Mouse (Mus musculus) kidney, adult 2 months (tissue): ENCODE data around the gene Ctsd. TPM values are rescaled to one million over a fixed set of nuclear protein-coding genes. Genes with fewer than 3 reads are reported as not detected.

Experiments
- DNase-seq: peaks from one replicate; pipeline ENCODE4 v3.0.0; 2021
- H3K27ac ChIP-seq: fragments of 200-500 bp; 2 replicates; pipeline ENCODE4 v1.5.1; 2012; ENCODE audit warnings: low read depth, low read length, control low read depth, inconsistent platforms; ENCODE audit not compliant: insufficient read depth
- H3K27me3 ChIP-seq: fragments of 200-500 bp; replicated peaks from 2 replicates; pipeline ENCODE4 v1.6.1; 2012; ENCODE audit warnings: mild to moderate bottlenecking, moderate library complexity, low read length, inconsistent platforms; ENCODE audit not compliant: control insufficient read depth, insufficient read depth
- H3K36me3 ChIP-seq: fragments of 200-500 bp; 2 replicates; pipeline ENCODE4 v1.6.1; 2012; ENCODE audit warnings: mild to moderate bottlenecking, moderate library complexity, low read length, inconsistent platforms; ENCODE audit not compliant: control insufficient read depth, insufficient read depth
- H3K4me1 ChIP-seq: fragments of 200-500 bp; 2 replicates; pipeline ENCODE4 v1.6.1; 2011; ENCODE audit warnings: low read length; ENCODE audit not compliant: control insufficient read depth, insufficient read depth
- H3K4me3 ChIP-seq: fragments of 200-500 bp; 2 replicates; pipeline ENCODE4 v1.5.1; 2011; ENCODE audit warnings: mild to moderate bottlenecking, low read depth, low read length, control low read depth; ENCODE audit not compliant: insufficient read depth
- CTCF ChIP-seq: fragments of 200-500 bp; conservative IDR thresholded peaks from 2 replicates; pipeline ENCODE4 v1.5.1; 2011; ENCODE audit warnings: low read depth, mild to moderate bottlenecking, control low read depth, low read length, moderate library complexity, mixed read lengths; ENCODE audit not compliant: insufficient read depth, insufficient read length
- POLR2A ChIP-seq: fragments of 200-500 bp; IDR thresholded peaks from one replicate; pipeline ENCODE4 v1.6.1; 2011; ENCODE audit warnings: low read depth, low read length, control low read depth
- WGBS: fragments of 180-500 bp; shearing (Covaris S2); methylation state at CpG from one replicate; pipeline ENCODE4 v1.1.7; 2018; 5-methylcytosine and 5-hydroxymethylcytosine counted together
- polyA plus RNA-seq: library from polyadenylated mRNA; depleted of rRNA; stranded (reverse); fragments of >200 nt; gene quantifications from 2 replicates; pipeline ENCODE4 v1.2.3, GENCODE M21; 2012

The Ctsd gene
- polyA plus RNA-seq, 1 experiment = 830 TPM

- Histone ChIP-seq H3K4me3 (no peak overlapping the region), H3K36me3 (no peaks in the 10 kb centered on the region), H3K4me1 (no peaks in the 10 kb centered on the region), H3K27ac (no peak overlapping the region), H3K27me3 (no peaks in the 10 kb centered on the region)
- WGBS = 59% methylated on average over 7 of the region's 7 CpGs
- no peak for DNase-seq
- TF ChIP-seq POLR2A (no peak), CTCF (no peak)
These were observed 12.4 kb upstream of the Ctsd start for GRCm38 (mm10) chr7:142400112-142400749.

GRCm38 (mm10) chr7:142399250-142399649, 11.4 kb upstream of the Ctsd start:
- no peaks in the 10 kb centered on the region for H3K36me3 ChIP-seq
- no peaks in the 10 kb centered on the region for H3K27me3 ChIP-seq
- H3K4me1 ChIP-seq = no peaks in the 10 kb centered on the region
- WGBS = 67% methylated on average over 1 of the region's 1 CpGs
- no peak overlapping the region for H3K27ac ChIP-seq
- H3K4me3 ChIP-seq = no peak overlapping the region
- DNase-seq = no peak
- no peak for TF ChIP-seq CTCF
- TF ChIP-seq POLR2A = no peak

GRCm38 (mm10) chr7:142398052-142398451, 10.2 kb upstream of the Ctsd start:
- H3K36me3 ChIP-seq = no peaks in the 10 kb centered on the region
- DNase-seq = peak; percentile 69
- TF ChIP-seq POLR2A (no peak), CTCF (no peak)
- WGBS = 53% methylated on average over 2 of the region's 2 CpGs
- no peak overlapping the region for H3K4me3 ChIP-seq
- no peaks in the 10 kb centered on the region for H3K27me3 ChIP-seq
- peaks cover 8% of the 10 kb centered on the region for H3K4me1 ChIP-seq
- no peak overlapping the region; the same call in 1 of the 2 replicates for H3K27ac ChIP-seq

GRCm38 (mm10) chr7:142396611-142397010, 8.8 kb upstream of the Ctsd start:
- DNase-seq = no peak
- H3K4me3 ChIP-seq = no peak overlapping the region
- no peak overlapping the region for H3K27ac ChIP-seq
- 90% methylated on average over 1 of the region's 1 CpGs for WGBS
- no peaks in the 10 kb centered on the region for H3K27me3 ChIP-seq
- H3K4me1 ChIP-seq = peaks cover 10% of the 10 kb centered on the region
- no peaks in the 10 kb centered on the region for H3K36me3 ChIP-seq
- TF ChIP-seq POLR2A (no peak), CTCF (no peak)

GRCm38 (mm10) chr7:142395472-142395871, 7.6 kb upstream of the Ctsd start:
- TF ChIP-seq POLR2A = no peak
- TF ChIP-seq CTCF = no peak
- Histone ChIP-seq H3K36me3 (no peaks in the 10 kb centered on the region), H3K27ac (no peak overlapping the region), H3K27me3 (no peaks in the 10 kb centered on the region), H3K4me1 (peaks cover 10% of the 10 kb centered on the region), H3K4me3 (no peak overlapping the region)
- WGBS = 92% methylated on average over 4 of the region's 4 CpGs
- DNase-seq = no peak

GRCm38 (mm10) chr7:142394261-142395190, 6.7 kb upstream of the Ctsd start:
- DNase-seq = peak; percentile 28
- TF ChIP-seq POLR2A = no peak
- no peak for TF ChIP-seq CTCF
- Histone ChIP-seq H3K4me3 (no peak overlapping the region), H3K4me1 (peaks cover 10% of the 10 kb centered on the region), H3K27me3 (no peaks in the 10 kb centered on the region), H3K27ac (no peak overlapping the region), H3K36me3 (no peaks in the 10 kb centered on the region)
- 67% methylated on average over 6 of the region's 6 CpGs for WGBS

GRCm38 (mm10) chr7:142393191-142393590, 5.4 kb upstream of the Ctsd start:
- Histone ChIP-seq H3K27me3 (no peaks in the 10 kb centered on the region), H3K4me1 (peaks cover 10% of the 10 kb centered on the region), H3K4me3 (no peak overlapping the region), H3K27ac (0 out of 2 replicates have a peak overlapping the region, but pooled peaks have one; percentile 7), H3K36me3 (no peaks in the 10 kb centered on the region)
- DNase-seq = peak; percentile 70
- 21% methylated on average over 4 of the region's 4 CpGs for WGBS
- TF ChIP-seq POLR2A (no peak), CTCF (no peak)
